Mouse (Mus musculus): ENCODE data around the gene Pdhx.

DNA sequence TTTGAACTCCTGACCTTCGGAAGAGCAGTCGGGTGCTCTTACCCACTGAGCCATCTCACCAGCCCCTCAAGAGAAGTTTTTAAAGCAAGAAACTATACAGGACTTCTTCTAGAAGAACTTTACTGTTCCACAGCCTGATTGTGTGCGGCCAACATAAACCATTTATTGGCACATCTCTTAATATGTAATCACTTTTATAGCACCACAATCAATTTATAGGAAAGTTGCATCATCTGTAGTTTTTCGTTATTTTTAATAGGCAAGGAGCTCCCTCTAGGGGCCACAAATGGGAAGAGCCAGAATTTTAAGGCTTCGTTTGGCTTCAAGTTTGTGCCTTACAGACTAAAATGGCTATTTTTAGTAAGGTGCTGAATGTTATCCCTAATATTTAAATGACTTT is 11.1 kb upstream of the Pdhx start:
- peak; percentile 75 for TF ChIP-seq CTCF (IDR thresholded peaks at IDR 0.05; ENCODE audit: low read depth)
- no peak for TF ChIP-seq EP300 (IDR thresholded peaks at IDR 0.05; ENCODE audit: low read depth)

Measured in liver, postnatal 0 days (tissue).